Mouse (Mus musculus) hindbrain, postnatal 0 days (tissue): ENCODE measurements at regions not wholly inside any gene's neighbourhood (a gene's known extent, or its start where the extent isn't known, plus 50 kb on each side); places are given as distances from the start of the nearest gene placed in this dataset.

Source experiments
- ATAC-seq: fragments of 200-750 bp; cut with Nextera tagmentation; 2 replicates; pipeline ENCODE4 v1.8.0; 2017; ENCODE audit warnings: mild to moderate bottlenecking, moderate TSS enrichment, moderate library complexity
- DNase-seq: peaks from one replicate; pipeline ENCODE4 v3.0.0-alpha.2; 2015; ENCODE audit warnings: low spot score
- H3K27ac ChIP-seq: fragments of 300-500 bp; sonication (generic); 2 replicates; pipeline ENCODE4 v1.5.1; 2014; ENCODE audit warnings: mild to moderate bottlenecking
- H3K27me3 ChIP-seq: fragments of 300-500 bp; sonication (generic); 2 replicates; pipeline ENCODE4 v1.6.1; 2014; ENCODE audit warnings: low read length, mixed read lengths; ENCODE audit not compliant: insufficient read depth
- H3K36me3 ChIP-seq: fragments of 300-500 bp; sonication (generic); 2 replicates; pipeline ENCODE4 v1.6.1; 2014; ENCODE audit warnings: low read length, mixed read lengths; ENCODE audit not compliant: insufficient read depth
- H3K4me1 ChIP-seq: fragments of 300-500 bp; sonication (generic); 2 replicates; pipeline ENCODE4 v1.6.1; 2014; ENCODE audit warnings: antibody characterized with exemption, low read length, mixed read lengths; ENCODE audit not compliant: insufficient read depth
- H3K4me2 ChIP-seq: fragments of 300-500 bp; sonication (generic); 2 replicates; pipeline ENCODE4 v1.6.1; 2014; ENCODE audit warnings: low read depth, mild to moderate bottlenecking, low read length, moderate library complexity, mixed read lengths
- H3K4me3 ChIP-seq: fragments of 300-500 bp; sonication (generic); 2 replicates; pipeline ENCODE4 v1.5.1; 2014; ENCODE audit warnings: low read length
- H3K9ac ChIP-seq: fragments of 300-500 bp; sonication (generic); replicated peaks from 2 replicates; pipeline ENCODE4 v1.6.1; 2014; ENCODE audit warnings: mild to moderate bottlenecking, low read length, moderate library complexity, mixed read lengths
- H3K9me3 ChIP-seq: fragments of 300-500 bp; sonication (generic); 2 replicates; pipeline ENCODE4 v1.6.1; 2016; ENCODE audit warnings: low read length, mixed read lengths
- CTCF ChIP-seq: IDR thresholded peaks from 2 replicates; pipeline ENCODE4 v1.5.1; 2016; ENCODE audit warnings: antibody characterized with exemption, control low read depth, low read depth
- WGBS: fragments of 180-500 bp; shearing (Covaris S2); extraction: QIAGEN DNeasy Blood & Tissue Kit; methylation state at CpG from one replicate; pipeline ENCODE4 v1.1.7; 2014; 5-methylcytosine and 5-hydroxymethylcytosine counted together

DNA sequence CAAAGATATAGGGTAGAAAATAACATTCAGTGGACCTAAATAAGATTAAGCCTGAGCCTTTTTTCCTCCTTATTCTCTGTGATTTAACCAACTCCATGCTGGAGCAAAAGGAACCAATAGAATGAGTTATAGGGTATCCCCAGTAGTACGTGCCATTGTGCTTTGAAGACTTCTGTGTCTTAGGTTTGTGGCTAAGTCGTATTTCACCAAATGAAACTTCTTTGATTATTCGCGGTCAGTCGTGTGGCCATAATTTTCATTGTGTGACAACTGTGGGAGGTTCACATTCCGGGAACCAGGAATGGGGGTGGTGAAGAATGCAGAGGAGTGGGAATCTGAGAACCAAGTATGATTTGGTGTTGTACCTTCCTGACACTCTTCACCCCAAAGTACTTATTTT, 535.6 kb upstream of the Pkn2 start:
- TF ChIP-seq CTCF = no peak
- ATAC-seq (no peak), DNase-seq (no peak)
- 62% methylated on average over 6 of the region's 6 CpGs for WGBS
- Histone ChIP-seq H3K27ac (no peak overlapping the region), H3K4me2 (no peak overlapping the region), H3K4me3 (no peak overlapping the region), H3K36me3 (no peaks in the 10 kb centered on the region), H3K9me3 (no peaks in the 10 kb centered on the region), H3K9ac (no peak overlapping the region), H3K27me3 (no peaks in the 10 kb centered on the region), H3K4me1 (no peaks in the 10 kb centered on the region)

- Histone ChIP-seq H3K4me3 (no peak overlapping the region), H3K27ac (no peak overlapping the region), H3K36me3 (no peaks in the 10 kb centered on the region), H3K4me1 (no peaks in the 10 kb centered on the region), H3K9me3 (no peaks in the 10 kb centered on the region), H3K9ac (no peak overlapping the region), H3K4me2 (no peak overlapping the region), H3K27me3 (no peaks in the 10 kb centered on the region)
- no peak for TF ChIP-seq CTCF
- 40% methylated on average over 4 of the region's 4 CpGs for WGBS
- ATAC-seq (no peak), DNase-seq (no peak)
Measured at GRCm38 (mm10) chr3:143411655-143412054, 529.9 kb upstream of the Pkn2 start.

GRCm38 (mm10) chr3:143398966-143399365, 517.2 kb upstream of the Pkn2 start:
- Histone ChIP-seq H3K4me3 (no peak overlapping the region), H3K4me2 (no peak overlapping the region), H3K4me1 (no peaks in the 10 kb centered on the region), H3K9me3 (no peaks in the 10 kb centered on the region), H3K9ac (no peak overlapping the region), H3K27ac (no peak overlapping the region), H3K27me3 (no peaks in the 10 kb centered on the region), H3K36me3 (no peaks in the 10 kb centered on the region)
- no peak for DNase-seq
- WGBS = 59% methylated on average over 2 of the region's 2 CpGs
- TF ChIP-seq CTCF = no peak
- no peak for ATAC-seq

- Histone ChIP-seq H3K27me3 (no peaks in the 10 kb centered on the region), H3K4me1 (no peaks in the 10 kb centered on the region), H3K9me3 (no peaks in the 10 kb centered on the region), H3K27ac (no peak overlapping the region), H3K9ac (no peak overlapping the region), H3K4me2 (no peak overlapping the region), H3K4me3 (no peak overlapping the region), H3K36me3 (no peaks in the 10 kb centered on the region)
- TF ChIP-seq CTCF = no peak
- WGBS = 83% methylated on average over 1 of the region's 1 CpGs
- DNase-seq (no peak), ATAC-seq (no peak)
Measured at GRCm38 (mm10) chr3:143384357-143384756, 502.6 kb upstream of the Pkn2 start.

DNA sequence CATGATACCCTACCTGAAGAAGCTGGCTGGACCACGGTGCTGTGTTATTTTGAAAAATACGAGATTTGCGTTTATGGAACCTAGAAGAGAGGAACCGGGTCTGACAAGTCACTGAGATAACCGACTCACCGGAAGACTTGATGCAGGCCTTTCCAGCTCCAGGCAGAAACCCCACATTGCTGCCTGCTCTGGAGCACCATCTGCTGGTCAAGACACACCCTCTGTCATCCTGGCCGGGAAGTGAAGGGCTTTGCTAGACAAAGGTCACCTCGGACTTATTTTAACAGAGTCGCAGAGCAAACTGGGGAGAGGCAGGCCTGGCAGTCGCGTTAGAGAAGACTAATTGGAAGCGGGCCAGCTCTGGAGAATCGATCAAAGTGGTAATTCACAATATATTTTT, 497.4 kb upstream of the Pkn2 start:
- TF ChIP-seq CTCF = peak; percentile 89
- no peak overlapping the region for H3K9ac ChIP-seq
- H3K4me3 ChIP-seq = no peak overlapping the region
- no peak overlapping the region for H3K27ac ChIP-seq
- 0 out of 2 replicates have a peak overlapping the region, but pooled peaks have one; percentile 27 for H3K4me2 ChIP-seq
- no peaks in the 10 kb centered on the region for H3K9me3 ChIP-seq
- no peaks in the 10 kb centered on the region for H3K4me1 ChIP-seq
- H3K27me3 ChIP-seq = no peaks in the 10 kb centered on the region
- DNase-seq = peak; percentile 83
- ATAC-seq = peak; percentile 88
- no peaks in the 10 kb centered on the region for H3K36me3 ChIP-seq
- 15% methylated on average over 13 of the region's 13 CpGs for WGBS

GRCm38 (mm10) chr3:143377446-143377845, 495.6 kb upstream of the Pkn2 start:
- H3K4me2 ChIP-seq = no peak overlapping the region
- no peaks in the 10 kb centered on the region for H3K9me3 ChIP-seq
- no peak for TF ChIP-seq CTCF
- no peak for ATAC-seq
- H3K27ac ChIP-seq = no peak overlapping the region
- H3K4me3 ChIP-seq = no peak overlapping the region
- WGBS = 91% methylated on average over 5 of the region's 5 CpGs
- no peaks in the 10 kb centered on the region for H3K4me1 ChIP-seq
- DNase-seq = no peak
- H3K9ac ChIP-seq = no peak overlapping the region
- H3K27me3 ChIP-seq = no peaks in the 10 kb centered on the region
- no peaks in the 10 kb centered on the region for H3K36me3 ChIP-seq

DNA sequence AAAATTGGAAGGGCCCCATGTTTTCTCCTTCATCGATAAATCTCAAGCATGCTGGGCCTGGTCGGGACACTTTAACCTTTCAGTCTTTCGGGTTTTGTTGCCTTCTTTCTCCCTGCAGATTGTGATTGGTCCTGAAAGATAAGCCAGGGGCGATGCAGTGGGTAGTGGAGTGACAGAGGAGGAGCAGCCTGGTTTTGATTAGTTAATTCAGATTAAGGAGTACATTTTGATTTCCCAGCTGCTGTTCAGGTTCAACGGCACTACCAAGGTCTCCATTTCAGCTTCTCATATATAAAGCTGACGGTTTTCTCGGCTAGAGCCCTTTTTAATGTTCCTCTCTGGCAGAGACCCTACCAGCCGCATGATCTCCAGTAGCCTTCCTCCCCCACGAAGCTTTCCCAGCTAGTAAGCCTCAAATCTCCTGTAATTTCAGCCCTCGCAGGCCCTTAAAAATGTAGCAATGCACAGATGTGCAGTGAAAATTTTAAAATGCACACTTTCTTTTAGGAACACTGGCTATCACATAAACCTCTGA, 493.8 kb upstream of the Pkn2 start:
- TF ChIP-seq CTCF = no peak
- Histone ChIP-seq H3K27me3 (no peaks in the 10 kb centered on the region), H3K4me2 (no peak overlapping the region), H3K36me3 (no peaks in the 10 kb centered on the region), H3K9ac (no peak overlapping the region), H3K4me1 (no peaks in the 10 kb centered on the region), H3K9me3 (no peaks in the 10 kb centered on the region), H3K4me3 (no peak overlapping the region), H3K27ac (no peak overlapping the region)
- WGBS = 69% methylated on average over 10 of the region's 10 CpGs
- DNase-seq (no peak), ATAC-seq (no peak)
